Mouse (Mus musculus): ENCODE measurements at regions not wholly inside any gene's neighbourhood (a gene's known extent, or its start where the extent isn't known, plus 50 kb on each side); places are given as distances from the start of the nearest gene placed in this dataset.
"Not testable (repeated sequence)": the region's sequence is repeated elsewhere in the genome, so short reads cannot be mapped to it uniquely, and the experiment has no call there.

DNA sequence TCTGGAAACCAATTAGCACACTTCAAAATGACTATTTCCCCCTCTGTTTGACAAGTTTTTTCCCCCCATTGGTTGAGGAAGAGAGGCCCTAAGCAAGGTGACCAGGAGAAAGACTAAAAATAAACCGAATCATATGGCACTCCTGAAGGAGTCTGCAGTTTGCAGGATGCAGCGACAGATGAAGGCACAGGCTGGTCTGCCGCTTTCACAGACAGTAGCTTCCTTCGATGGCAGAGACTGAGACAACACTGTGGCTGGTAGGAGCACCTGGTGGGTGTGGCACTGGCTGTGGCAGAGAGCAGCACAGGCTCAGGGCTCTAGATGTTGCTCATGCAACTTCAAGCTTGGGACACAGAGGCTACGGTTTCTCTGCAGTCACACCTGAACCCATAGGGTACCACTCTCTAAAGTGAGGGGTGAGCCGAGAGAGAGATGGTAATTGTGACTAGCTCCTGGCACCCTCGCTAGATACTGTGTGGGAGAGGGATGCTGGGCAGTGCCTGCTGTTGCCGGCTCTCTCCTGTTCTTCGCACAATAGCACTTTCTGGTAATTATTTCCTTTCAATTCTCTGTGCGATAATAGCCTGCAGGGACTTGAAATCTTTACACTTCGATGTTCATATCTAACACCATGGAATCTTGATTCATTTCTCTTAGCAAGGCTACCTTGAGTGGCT is 88.7 kb upstream of the Myt1l start:
- Histone ChIP-seq H3K4me1 (no peaks in the 10 kb centered on the region), H3K36me3 (no peaks in the 10 kb centered on the region), H3K27me3 (ENCODE audit: low read depth, poor library complexity, severe bottlenecking) (no peaks in the 10 kb centered on the region), H3K27ac (no peak overlapping the region), H3K4me3 (no peak overlapping the region), H3K9me3 (replicated peaks) (no peaks in the 10 kb centered on the region)
- 87% methylated on average over 11 of the region's 11 CpGs for WGBS
- no peak for DNase-seq (ENCODE audit: low spot score)

DNA sequence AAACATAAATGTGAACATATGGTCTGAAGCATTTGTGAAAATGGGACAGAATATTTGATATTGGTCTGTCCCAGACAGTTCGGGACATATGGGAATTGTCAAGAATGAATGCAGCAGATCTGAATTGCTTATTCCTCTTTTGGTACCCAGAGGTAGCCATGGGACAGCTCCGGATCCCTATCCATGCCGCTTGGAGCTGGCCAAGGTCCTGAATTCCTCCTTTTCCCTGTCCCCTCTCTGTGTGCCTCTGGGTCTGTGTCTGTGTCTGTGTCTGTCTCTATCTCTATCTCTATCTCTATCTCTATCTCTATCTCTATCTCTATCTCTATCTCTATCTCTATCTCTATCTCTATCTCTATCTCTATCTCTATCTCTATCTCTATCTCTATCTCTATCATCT is 63.0 kb upstream of the Myt1l start:
- H3K4me1 ChIP-seq; H3K9me3 ChIP-seq (replicated peaks); H3K27ac ChIP-seq; H3K36me3 ChIP-seq; H3K4me3 ChIP-seq; H3K27me3 ChIP-seq (ENCODE audit: low read depth, poor library complexity, severe bottlenecking): not testable (repeated sequence)
- peak; percentile 88 for DNase-seq (ENCODE audit: low spot score)
- WGBS: 22% methylated on average over 3 of the region's 3 CpGs
